Mouse (Mus musculus) megakaryocyte-erythroid progenitor cell, adult 5 weeks (primary cell): ENCODE data around the gene Sh2d6. TPM values are rescaled to one million over a fixed set of nuclear protein-coding genes. Genes with fewer than 3 reads are reported as not detected.

Experiments
- polyA plus RNA-seq: library from polyadenylated mRNA; stranded (reverse); fragments of >175 nt; gene quantifications from 2 replicates; pipeline ENCODE4 v1.2.3, GENCODE M21; 2012

Gene Sh2d6
- 0.05 TPM in 1 of 2 replicates, not detected in the other for polyA plus RNA-seq

GRCm38 (mm10) chr6:72521607-72522006 is at the start of gene Sh2d6:
Sh2d6 (minus strand) TSS chr6:72521707.

GRCm38 (mm10) chr6:72544283-72544987 is 22.9 kb upstream of the Sh2d6 start, which contains the start of gene Capg:
Capg (plus strand) TSS chr6:72544391.

Other genes starting within 250 kb of the Sh2d6 start
- 0.75 and 0.89 TPM in 2 replicates for gene Sftpb, start 217.1 kb downstream of the Sh2d6 start, polyA plus RNA-seq
- 19.2 and 20.5 TPM in 2 replicates for gene Usp39, start 176.5 kb downstream of the Sh2d6 start, polyA plus RNA-seq
- 21.0 and 25.7 TPM in 2 replicates for gene 0610030E20Rik, start 174.4 kb downstream of the Sh2d6 start, polyA plus RNA-seq
- 5.4 and 6.1 TPM in 2 replicates for gene Tmem150a, start 166.3 kb downstream of the Sh2d6 start, polyA plus RNA-seq
- gene Rnf181, start 154.8 kb downstream of the Sh2d6 start, polyA plus RNA-seq: 53.5 and 54.0 TPM in 2 replicates
- 38.0 and 73.4 TPM in 2 replicates for gene Vamp5, start 141.2 kb downstream of the Sh2d6 start, polyA plus RNA-seq
- 101 and 138 TPM in 2 replicates for gene Vamp8, start 131.0 kb downstream of the Sh2d6 start, polyA plus RNA-seq
- 5.7 and 6.1 TPM in 2 replicates for gene Ggcx, start 107.4 kb downstream of the Sh2d6 start, polyA plus RNA-seq
- 40.2 and 40.7 TPM in 2 replicates for gene Mat2a, start 82.1 kb downstream of the Sh2d6 start, polyA plus RNA-seq
- 83.9 and 86.4 TPM in 2 replicates for gene Capg, start 22.7 kb upstream of the Sh2d6 start, polyA plus RNA-seq
- 17.2 and 19.5 TPM in 2 replicates for gene Elmod3, start 76.7 kb upstream of the Sh2d6 start, polyA plus RNA-seq
- gene Retsat, start 76.8 kb upstream of the Sh2d6 start, polyA plus RNA-seq: 26.8 and 28.9 TPM in 2 replicates
- gene Tgoln1, start 95.3 kb upstream of the Sh2d6 start, polyA plus RNA-seq: 5.3 TPM in 2 replicates